Mouse (Mus musculus) forebrain, embryonic 11.5 days (tissue): ENCODE data around the gene Qrfpr. TPM values are rescaled to one million over a fixed set of nuclear protein-coding genes. Genes with fewer than 3 reads are reported as not detected.

Experiments used
- ATAC-seq: fragments of 200-750 bp; cut with Nextera tagmentation; replicated peaks from 2 replicates; pipeline ENCODE4 v1.8.0; 2017; ENCODE audit warnings: moderate TSS enrichment; ENCODE audit not compliant: low FRiP score
- DNase-seq: peaks from one replicate; pipeline ENCODE4 v3.0.0-alpha.2; 2017; ENCODE audit warnings: low spot score
- H3K27ac ChIP-seq: fragments of 300-500 bp; sonication (generic); 2 replicates; pipeline ENCODE4 v1.5.1; 2014; ENCODE audit warnings: low read depth, low read length
- H3K27me3 ChIP-seq: fragments of 300-500 bp; sonication (generic); 2 replicates; pipeline ENCODE4 v1.6.1; 2014; ENCODE audit warnings: mild to moderate bottlenecking, low read length, mixed read lengths; ENCODE audit not compliant: control insufficient read depth, insufficient read depth
- H3K36me3 ChIP-seq: fragments of 300-500 bp; sonication (generic); 2 replicates; pipeline ENCODE4 v1.6.1; 2014; ENCODE audit warnings: mild to moderate bottlenecking, low read length, moderate library complexity, mixed read lengths; ENCODE audit not compliant: control insufficient read depth, insufficient read depth
- H3K4me1 ChIP-seq: fragments of 300-500 bp; sonication (generic); replicated peaks from 2 replicates; pipeline ENCODE4 v1.6.1; 2014; ENCODE audit warnings: low read length, mixed read lengths; ENCODE audit not compliant: control insufficient read depth, insufficient read depth
- H3K4me2 ChIP-seq: fragments of 300-500 bp; sonication (generic); 2 replicates; pipeline ENCODE4 v1.6.1; 2014; ENCODE audit warnings: low read depth, mild to moderate bottlenecking, low read length, moderate library complexity, mixed read lengths; ENCODE audit not compliant: severe bottlenecking
- H3K4me3 ChIP-seq: fragments of 300-500 bp; sonication (generic); 2 replicates; pipeline ENCODE4 v1.5.1; 2014; ENCODE audit warnings: low read depth, low read length
- H3K9ac ChIP-seq: fragments of 300-500 bp; sonication (generic); 2 replicates; pipeline ENCODE4 v1.6.1; 2014; ENCODE audit warnings: low read length
- H3K9me3 ChIP-seq: fragments of 300-500 bp; sonication (generic); 2 replicates; pipeline ENCODE4 v1.6.1; 2016; ENCODE audit warnings: low read length, mixed read lengths; ENCODE audit not compliant: control insufficient read depth
- WGBS: fragments of 180-500 bp; shearing (Covaris S2); extraction: QIAGEN DNeasy Blood & Tissue Kit; methylation state at CpG from one replicate; pipeline ENCODE4 v1.1.7; 2014; 5-methylcytosine and 5-hydroxymethylcytosine counted together
- polyA plus RNA-seq: library from polyadenylated mRNA; unstranded; fragments of >200 nt; fragmentation: Nextera tagmentation; extraction: Ambion mirVana; gene quantifications from 2 replicates; pipeline ENCODE4 v1.2.1, GENCODE M21; 2014

Gene Qrfpr
- polyA plus RNA-seq, 1 experiment from 2014 or later = 0.29 TPM

- Histone ChIP-seq H3K9me3 (no peaks in the 10 kb centered on the region), H3K4me2 (no peak overlapping the region), H3K4me1 (no peaks in the 10 kb centered on the region), H3K27me3 (no peaks in the 10 kb centered on the region), H3K36me3 (no peaks in the 10 kb centered on the region; the same call in 1 of the 2 replicates), H3K27ac (no peak overlapping the region), H3K4me3 (no peak overlapping the region), H3K9ac (no peak overlapping the region)
- no peak for DNase-seq
- no peak for ATAC-seq
- 89% methylated on average over 2 of the region's 2 CpGs for WGBS
Measured at GRCm38 (mm10) chr3:36173761-36174160, 48.4 kb downstream of the Qrfpr start.

GRCm38 (mm10) chr3:36171348-36171747 is 50.8 kb downstream of the Qrfpr start:
- Histone ChIP-seq H3K9ac (no peak overlapping the region), H3K36me3 (no peaks in the 10 kb centered on the region; the same call in none of the 2 replicates), H3K27ac (no peak overlapping the region), H3K27me3 (no peaks in the 10 kb centered on the region), H3K4me1 (no peaks in the 10 kb centered on the region), H3K4me3 (no peak overlapping the region), H3K9me3 (no peaks in the 10 kb centered on the region), H3K4me2 (no peak overlapping the region)
- WGBS = 86% methylated on average over 1 of the region's 1 CpGs
- ATAC-seq (no peak), DNase-seq (no peak)

GRCm38 (mm10) chr3:36170670-36171210 is 51.4 kb downstream of the Qrfpr start:
- Histone ChIP-seq H3K4me1 (no peaks in the 10 kb centered on the region), H3K27me3 (no peaks in the 10 kb centered on the region), H3K4me3 (no peak overlapping the region), H3K27ac (no peak overlapping the region), H3K4me2 (no peak overlapping the region), H3K36me3 (peaks cover 4% of the 10 kb centered on the region), H3K9me3 (no peaks in the 10 kb centered on the region), H3K9ac (no peak overlapping the region)
- WGBS = 84% methylated on average over 1 of the region's 1 CpGs
- no peak for ATAC-seq
- DNase-seq = no peak

GRCm38 (mm10) chr3:36155268-36155667 is 66.8 kb downstream of the Qrfpr start:
- Histone ChIP-seq H3K9me3 (no peaks in the 10 kb centered on the region; the same call in 1 of the 2 replicates), H3K27ac (no peak overlapping the region), H3K4me3 (no peak overlapping the region), H3K36me3 (peaks cover 8% of the 10 kb centered on the region; the same call in 1 of the 2 replicates), H3K9ac (no peak overlapping the region), H3K4me2 (no peak overlapping the region), H3K4me1 (peaks cover 8% of the 10 kb centered on the region; the same call in 1 of the 2 replicates), H3K27me3 (no peaks in the 10 kb centered on the region)
- ATAC-seq (no peak), DNase-seq (no peak)
- 17% methylated on average over 5 of the region's 5 CpGs for WGBS

- H3K9me3 ChIP-seq = no peaks in the 10 kb centered on the region
- under 1% methylated on average over 54 of the region's 54 CpGs for WGBS
- ATAC-seq (peak; percentile 99), DNase-seq (peak; percentile 90)
- H3K27ac ChIP-seq = peak within 1 kb of the TSS; percentile 77
- H3K4me1 ChIP-seq = peaks cover 8% of the 10 kb centered on the region; the same call in 1 of the 2 replicates
- peak within 1 kb of the TSS; percentile 70 for H3K4me2 ChIP-seq
- H3K36me3 ChIP-seq = no peaks in the 10 kb centered on the region
- no peaks in the 10 kb centered on the region for H3K27me3 ChIP-seq
- peak within 1 kb of the TSS; percentile 95 for H3K9ac ChIP-seq
- peak within 1 kb of the TSS; percentile 89 for H3K4me3 ChIP-seq
Measured at GRCm38 (mm10) chr3:36150934-36151686, 71.0 kb downstream of the Qrfpr start, which contains the start of gene D3Ertd254e. Gene D3Ertd254e, plus strand, starts transcription at chr3:36151017.

GRCm38 (mm10) chr3:36150537-36150933 is 71.6 kb downstream of the Qrfpr start:
- Histone ChIP-seq H3K9me3 (no peaks in the 10 kb centered on the region), H3K36me3 (no peaks in the 10 kb centered on the region), H3K4me2 (no peak overlapping the region; the same call in 1 of the 2 replicates), H3K27me3 (no peaks in the 10 kb centered on the region), H3K9ac (no peak overlapping the region), H3K27ac (no peak overlapping the region), H3K4me3 (peak overlapping the region; percentile 89; the same call in 1 of the 2 replicates), H3K4me1 (peaks cover 8% of the 10 kb centered on the region; the same call in 1 of the 2 replicates)
- WGBS = 3% methylated on average over 1 of the region's 1 CpGs
- DNase-seq = no peak
- no peak for ATAC-seq

GRCm38 (mm10) chr3:36138996-36139395 is 83.1 kb downstream of the Qrfpr start:
- H3K4me2 ChIP-seq = no peak overlapping the region
- H3K27ac ChIP-seq = no peak overlapping the region
- no peak for DNase-seq
- no peak overlapping the region for H3K9ac ChIP-seq
- H3K9me3 ChIP-seq = no peaks in the 10 kb centered on the region
- H3K27me3 ChIP-seq = no peaks in the 10 kb centered on the region
- H3K36me3 ChIP-seq = no peaks in the 10 kb centered on the region
- H3K4me3 ChIP-seq = no peak overlapping the region
- H3K4me1 ChIP-seq = no peaks in the 10 kb centered on the region
- no peak for ATAC-seq

- no peaks in the 10 kb centered on the region for H3K27me3 ChIP-seq
- WGBS = 87% methylated on average over 1 of the region's 1 CpGs
- no peak overlapping the region for H3K27ac ChIP-seq
- no peak overlapping the region for H3K4me3 ChIP-seq
- no peak overlapping the region for H3K4me2 ChIP-seq
- DNase-seq (no peak), ATAC-seq (no peak)
- no peaks in the 10 kb centered on the region for H3K4me1 ChIP-seq
- H3K9ac ChIP-seq = no peak overlapping the region
- no peaks in the 10 kb centered on the region for H3K9me3 ChIP-seq
- H3K36me3 ChIP-seq = no peaks in the 10 kb centered on the region
Measured at GRCm38 (mm10) chr3:36138171-36138660, 83.9 kb downstream of the Qrfpr start.
